Mouse (Mus musculus): Measurements from ENCODE around the gene Tbc1d22b. TPM values are rescaled to one million over a fixed set of nuclear protein-coding genes. Genes with fewer than 3 reads are reported as not detected.

The Tbc1d22b gene
- total and polyA plus RNA-seq, 2 experiments from 2014 or later, result 5.3 to 8.0 TPM

DNA sequence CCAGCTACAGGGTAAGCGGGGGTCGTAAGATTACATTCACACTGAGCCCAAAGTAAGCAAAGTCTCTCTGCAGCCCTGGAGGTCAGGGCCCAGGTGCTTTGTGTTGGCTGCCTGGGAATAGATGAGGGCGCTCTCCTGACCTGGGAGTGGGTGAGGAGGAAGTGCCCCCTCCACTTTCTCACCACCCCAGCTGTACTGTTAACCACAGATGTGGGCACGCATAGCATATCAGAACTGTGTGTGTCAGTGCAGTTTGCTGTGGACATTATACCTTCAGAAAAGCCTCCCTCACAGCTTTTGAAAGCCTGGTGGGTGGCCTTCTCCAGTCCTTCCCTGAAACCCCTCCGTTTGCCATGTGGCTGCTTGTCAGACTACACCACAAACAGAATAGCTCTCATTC, 34.7 kb downstream of the Tbc1d22b start:
- ATAC-seq (ENCODE audit: insufficient read depth, low read depth) (no peak), DNase-seq (ENCODE audit: low spot score) (no peak)
- H3K36me3 ChIP-seq (replicated peaks; ENCODE audit: control insufficient read depth, insufficient read depth, low read length), result peaks cover 56% of the 10 kb centered on the region
- WGBS, result 79% methylated on average over 5 of the region's 5 CpGs
- H3K4me3 ChIP-seq (ENCODE audit: low read depth, low read length), result no peak overlapping the region
- H3K9ac ChIP-seq (replicated peaks; ENCODE audit: low read depth, low read length), result no peak overlapping the region
- no peak overlapping the region for H3K27ac ChIP-seq (ENCODE audit: low read depth)
- no peak for TF ChIP-seq CTCF (IDR thresholded peaks at IDR 0.05; ENCODE audit: low read depth)
- no peak for TF ChIP-seq EP300 (IDR thresholded peaks at IDR 0.05; ENCODE audit: low read depth)
- H3K4me2 ChIP-seq (ENCODE audit: low read depth, low read length), result no peak overlapping the region
- no peaks in the 10 kb centered on the region for H3K4me1 ChIP-seq (ENCODE audit: control insufficient read depth, insufficient read depth)
- H3K27me3 ChIP-seq (ENCODE audit: control insufficient read depth, insufficient read depth, low read length), result no peaks in the 10 kb centered on the region
- no peaks in the 10 kb centered on the region for H3K9me3 ChIP-seq (replicated peaks; ENCODE audit: control insufficient read depth, low read length)

GRCm38 (mm10) chr17:29584737-29585136, 35.2 kb downstream of the Tbc1d22b start:
- H3K27me3 ChIP-seq (ENCODE audit: control insufficient read depth, insufficient read depth, low read length), result no peaks in the 10 kb centered on the region
- no peaks in the 10 kb centered on the region for H3K9me3 ChIP-seq (replicated peaks; ENCODE audit: control insufficient read depth, low read length)
- no peak for TF ChIP-seq EP300 (IDR thresholded peaks at IDR 0.05; ENCODE audit: low read depth)
- no peak for TF ChIP-seq CTCF (IDR thresholded peaks at IDR 0.05; ENCODE audit: low read depth)
- H3K36me3 ChIP-seq (replicated peaks; ENCODE audit: control insufficient read depth, insufficient read depth, low read length), result peaks cover 52% of the 10 kb centered on the region
- no peak overlapping the region for H3K4me3 ChIP-seq (ENCODE audit: low read depth, low read length)
- ATAC-seq (ENCODE audit: insufficient read depth, low read depth), result no peak
- no peak overlapping the region for H3K4me2 ChIP-seq (ENCODE audit: low read depth, low read length)
- H3K4me1 ChIP-seq (ENCODE audit: control insufficient read depth, insufficient read depth), result no peaks in the 10 kb centered on the region
- WGBS, result 81% methylated on average over 3 of the region's 3 CpGs
- H3K27ac ChIP-seq (ENCODE audit: low read depth), result no peak overlapping the region
- DNase-seq (ENCODE audit: low spot score), result no peak
- H3K9ac ChIP-seq (replicated peaks; ENCODE audit: low read depth, low read length), result no peak overlapping the region

DNA sequence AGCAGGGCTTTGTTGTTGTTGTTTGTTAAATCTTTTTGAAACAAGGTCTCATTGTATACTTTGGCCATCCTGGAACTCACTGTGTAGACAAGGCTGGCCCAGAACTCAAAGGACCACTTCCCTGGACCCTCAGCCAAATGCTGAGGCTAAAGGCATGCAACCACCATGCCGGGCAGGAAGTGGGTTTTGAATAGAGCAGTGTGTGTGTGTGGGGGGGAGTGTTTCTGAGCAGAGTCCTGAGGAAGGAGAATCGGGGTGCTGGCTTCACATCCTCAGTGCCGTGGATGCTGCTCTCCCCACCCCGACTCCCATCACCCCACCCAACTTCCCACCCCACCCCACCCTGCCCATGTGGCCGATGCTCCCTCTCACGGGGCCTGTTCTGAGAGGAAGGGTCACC, 35.9 kb downstream of the Tbc1d22b start:
- Histone ChIP-seq H3K9ac (replicated peaks; ENCODE audit: low read depth, low read length) (no peak overlapping the region), H3K36me3 (replicated peaks; ENCODE audit: control insufficient read depth, insufficient read depth, low read length) (peaks cover 45% of the 10 kb centered on the region), H3K4me1 (ENCODE audit: control insufficient read depth, insufficient read depth) (no peaks in the 10 kb centered on the region), H3K9me3 (replicated peaks; ENCODE audit: control insufficient read depth, low read length) (no peaks in the 10 kb centered on the region), H3K4me3 (ENCODE audit: low read depth, low read length) (no peak overlapping the region), H3K27me3 (ENCODE audit: control insufficient read depth, insufficient read depth, low read length) (no peaks in the 10 kb centered on the region), H3K4me2 (ENCODE audit: low read depth, low read length) (no peak overlapping the region), H3K27ac (ENCODE audit: low read depth) (no peak overlapping the region)
- TF ChIP-seq CTCF (IDR thresholded peaks at IDR 0.05; ENCODE audit: low read depth) (no peak), EP300 (IDR thresholded peaks at IDR 0.05; ENCODE audit: low read depth) (no peak)
- 77% methylated on average over 6 of the region's 6 CpGs for WGBS
- ATAC-seq (ENCODE audit: insufficient read depth, low read depth) (no peak), DNase-seq (ENCODE audit: low spot score) (no peak)

DNA sequence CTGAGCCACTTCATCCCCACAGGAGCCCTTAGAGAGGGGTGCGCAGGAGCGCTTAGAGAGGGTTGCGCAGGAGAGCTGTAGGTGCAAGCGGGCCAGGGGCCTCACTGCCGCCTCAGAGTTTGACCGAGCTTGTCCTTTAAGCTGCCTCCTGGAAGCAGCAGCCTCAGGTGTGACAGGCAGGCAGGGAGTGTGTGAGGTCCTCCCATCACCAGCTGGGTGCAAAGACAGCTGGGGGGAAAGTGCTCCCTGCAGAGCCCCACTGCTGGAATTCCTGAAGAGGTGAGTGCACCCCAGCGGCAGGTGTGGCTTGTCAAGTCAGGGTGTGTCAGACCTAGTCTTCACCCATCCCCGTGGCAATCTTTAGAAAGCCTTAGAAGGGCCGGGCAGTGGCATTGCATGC, 37.3 kb downstream of the Tbc1d22b start:
- no peak overlapping the region for H3K27ac ChIP-seq (ENCODE audit: low read depth)
- DNase-seq (ENCODE audit: low spot score) (no peak), ATAC-seq (ENCODE audit: insufficient read depth, low read depth) (no peak)
- no peaks in the 10 kb centered on the region for H3K4me1 ChIP-seq (ENCODE audit: control insufficient read depth, insufficient read depth)
- no peak overlapping the region for H3K4me2 ChIP-seq (ENCODE audit: low read depth, low read length)
- no peak overlapping the region for H3K4me3 ChIP-seq (ENCODE audit: low read depth, low read length)
- TF ChIP-seq EP300 (IDR thresholded peaks at IDR 0.05; ENCODE audit: low read depth) (no peak), CTCF (IDR thresholded peaks at IDR 0.05; ENCODE audit: low read depth) (no peak)
- H3K9me3 ChIP-seq (replicated peaks; ENCODE audit: control insufficient read depth, low read length), result no peaks in the 10 kb centered on the region
- WGBS, result 85% methylated on average over 9 of the region's 9 CpGs
- H3K9ac ChIP-seq (replicated peaks; ENCODE audit: low read depth, low read length), result no peak overlapping the region
- peaks cover 33% of the 10 kb centered on the region for H3K36me3 ChIP-seq (replicated peaks; ENCODE audit: control insufficient read depth, insufficient read depth, low read length)
- no peaks in the 10 kb centered on the region for H3K27me3 ChIP-seq (ENCODE audit: control insufficient read depth, insufficient read depth, low read length)

GRCm38 (mm10) chr17:29589221-29589898, 39.8 kb downstream of the Tbc1d22b start:
- TF ChIP-seq CTCF (IDR thresholded peaks at IDR 0.05; ENCODE audit: low read depth) (no peak), EP300 (IDR thresholded peaks at IDR 0.05; ENCODE audit: low read depth) (no peak)
- no peak for ATAC-seq (ENCODE audit: insufficient read depth, low read depth)
- Histone ChIP-seq H3K9ac (replicated peaks; ENCODE audit: low read depth, low read length) (no peak overlapping the region), H3K4me2 (ENCODE audit: low read depth, low read length) (no peak overlapping the region), H3K27me3 (ENCODE audit: control insufficient read depth, insufficient read depth, low read length) (no peaks in the 10 kb centered on the region), H3K27ac (ENCODE audit: low read depth) (no peak overlapping the region), H3K4me1 (ENCODE audit: control insufficient read depth, insufficient read depth) (peaks cover 6% of the 10 kb centered on the region; the same call in 1 of the 2 replicates), H3K9me3 (replicated peaks; ENCODE audit: control insufficient read depth, low read length) (no peaks in the 10 kb centered on the region), H3K4me3 (ENCODE audit: low read depth, low read length) (no peak overlapping the region), H3K36me3 (replicated peaks; ENCODE audit: control insufficient read depth, insufficient read depth, low read length) (peaks cover 16% of the 10 kb centered on the region)
- DNase-seq (ENCODE audit: low spot score), result no peak
- WGBS, result 68% methylated on average over 11 of the region's 11 CpGs

All from heart, postnatal 0 days (tissue).